Mouse (Mus musculus) heart, embryonic 12.5 days (tissue): ENCODE results near the gene Irak3. TPM values are rescaled to one million over a fixed set of nuclear protein-coding genes. Genes with fewer than 3 reads are reported as not detected.
"Not testable (repeated sequence)": the region's sequence is repeated elsewhere in the genome, so short reads cannot be mapped to it uniquely, and the experiment has no call there.

Source experiments
- ATAC-seq: fragments of 200-750 bp; cut with Nextera tagmentation; 2 replicates; pipeline ENCODE4 v1.8.0; 2017; ENCODE audit warnings: moderate TSS enrichment, moderate library complexity; ENCODE audit not compliant: insufficient number of reproducible peaks, low FRiP score
- H3K27ac ChIP-seq: fragments of 300-500 bp; sonication (generic); 2 replicates; pipeline ENCODE4 v1.5.1; 2016; ENCODE audit warnings: mild to moderate bottlenecking, moderate library complexity; ENCODE audit not compliant: poor library complexity, severe bottlenecking
- H3K27me3 ChIP-seq: fragments of 300-500 bp; sonication (generic); replicated peaks from 2 replicates; pipeline ENCODE4 v1.6.1; 2016; ENCODE audit warnings: mild to moderate bottlenecking, moderate library complexity
- H3K36me3 ChIP-seq: fragments of 300-500 bp; sonication (generic); 2 replicates; pipeline ENCODE4 v1.6.1; 2016; ENCODE audit warnings: mild to moderate bottlenecking, moderate library complexity
- H3K4me1 ChIP-seq: fragments of 300-500 bp; sonication (generic); replicated peaks from 2 replicates; pipeline ENCODE4 v1.6.1; 2016; ENCODE audit warnings: mild to moderate bottlenecking
- H3K4me2 ChIP-seq: fragments of 300-500 bp; sonication (generic); 2 replicates; pipeline ENCODE4 v1.6.1; 2016; ENCODE audit warnings: mild to moderate bottlenecking, moderate library complexity
- H3K4me3 ChIP-seq: fragments of 300-500 bp; sonication (generic); 2 replicates; pipeline ENCODE4 v1.5.1; 2016; ENCODE audit warnings: mild to moderate bottlenecking
- H3K9ac ChIP-seq: fragments of 300-500 bp; sonication (generic); 2 replicates; pipeline ENCODE4 v1.6.1; 2016; ENCODE audit warnings: mild to moderate bottlenecking, moderate library complexity
- H3K9me3 ChIP-seq: fragments of 300-500 bp; sonication (generic); replicated peaks from 2 replicates; pipeline ENCODE4 v1.6.1; 2016; ENCODE audit warnings: mild to moderate bottlenecking, moderate library complexity
- WGBS: fragments of 180-500 bp; shearing (Covaris S2); methylation state at CpG from one replicate; pipeline ENCODE4 v1.1.7; 2016; 5-methylcytosine and 5-hydroxymethylcytosine counted together
- polyA plus RNA-seq: library from polyadenylated mRNA; unstranded; fragments of >200 nt; fragmentation: Nextera tagmentation; extraction: Ambion mirVana; gene quantifications from 2 replicates; pipeline ENCODE4 v1.2.1, GENCODE M21; 2016

The Irak3 gene
- polyA plus RNA-seq, 1 experiment from 2014 or later = 0.20 TPM

DNA sequence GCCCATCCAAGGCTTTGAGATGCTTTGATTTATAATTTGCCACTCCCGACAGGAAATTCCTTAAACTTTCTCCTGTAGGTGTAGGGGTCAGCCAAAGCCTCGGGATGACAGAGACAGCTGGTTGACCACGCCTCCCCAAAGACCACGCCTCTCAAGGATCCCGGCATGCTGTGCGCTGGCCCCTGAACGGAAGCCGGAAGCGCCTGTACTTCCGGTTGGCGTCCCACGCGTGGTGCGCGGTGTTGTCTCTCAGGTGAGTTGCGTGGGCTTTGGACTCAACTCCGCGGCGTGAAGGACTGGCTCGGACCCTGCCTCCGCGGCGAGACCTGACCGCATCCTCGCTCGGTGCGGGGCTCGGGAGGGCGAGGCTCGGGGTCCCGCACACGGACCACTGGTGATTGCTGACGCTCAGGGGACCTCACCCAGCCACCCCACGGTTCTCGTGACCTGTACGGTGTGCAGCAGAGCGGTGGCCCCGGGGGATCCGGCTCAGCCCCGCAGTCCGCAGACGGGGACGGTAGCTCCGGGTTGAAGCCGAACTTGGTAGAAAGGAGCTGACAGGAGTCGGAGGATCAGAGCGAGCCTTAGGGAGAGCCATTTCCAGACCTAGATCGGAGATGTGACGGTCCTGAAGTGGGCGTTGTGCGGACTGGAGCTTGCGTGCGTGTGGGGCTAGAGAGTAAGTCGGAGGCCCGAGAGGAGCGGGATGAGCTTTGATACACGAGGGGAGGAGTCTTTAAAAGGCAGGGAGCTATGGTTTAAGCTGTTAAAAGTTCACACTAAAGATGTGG, 25.1 kb upstream of the Irak3 start, which contains the start of gene Llph:
Gene Llph, plus strand, starts transcription at position 200 of the 791 bp plus-strand sequence.
- H3K36me3 ChIP-seq = peaks cover 34% of the 10 kb centered on the region

GRCm38 (mm10) chr10:120220776-120221175, 18.8 kb upstream of the Irak3 start:
- WGBS = 79% methylated on average over 7 of the region's 7 CpGs
- H3K9ac ChIP-seq = no peak overlapping the region
- ATAC-seq = no peak
- no peaks in the 10 kb centered on the region for H3K27me3 ChIP-seq
- no peaks in the 10 kb centered on the region for H3K9me3 ChIP-seq
- no peaks in the 10 kb centered on the region for H3K4me1 ChIP-seq
- peaks cover 30% of the 10 kb centered on the region for H3K36me3 ChIP-seq
- H3K4me2 ChIP-seq = no peak overlapping the region
- H3K4me3 ChIP-seq = no peak overlapping the region
- no peak overlapping the region for H3K27ac ChIP-seq

More for the DNA sequence above, 25.1 kb upstream of the Irak3 start, which contains the start of gene Llph:
- Histone ChIP-seq H3K27ac (peak within 1 kb of the TSS; percentile 61; the same call in 1 of the 2 replicates), H3K4me1 (peaks cover 11% of the 10 kb centered on the region), H3K4me3 (peak within 1 kb of the TSS; percentile 97), H3K9ac (peak within 1 kb of the TSS; percentile 97), H3K4me2 (peak within 1 kb of the TSS; percentile 86), H3K27me3 (no peaks in the 10 kb centered on the region), H3K9me3 (no peaks in the 10 kb centered on the region)
- WGBS = under 1% methylated on average over 57 of the region's 57 CpGs
- ATAC-seq = peak; percentile 96

DNA sequence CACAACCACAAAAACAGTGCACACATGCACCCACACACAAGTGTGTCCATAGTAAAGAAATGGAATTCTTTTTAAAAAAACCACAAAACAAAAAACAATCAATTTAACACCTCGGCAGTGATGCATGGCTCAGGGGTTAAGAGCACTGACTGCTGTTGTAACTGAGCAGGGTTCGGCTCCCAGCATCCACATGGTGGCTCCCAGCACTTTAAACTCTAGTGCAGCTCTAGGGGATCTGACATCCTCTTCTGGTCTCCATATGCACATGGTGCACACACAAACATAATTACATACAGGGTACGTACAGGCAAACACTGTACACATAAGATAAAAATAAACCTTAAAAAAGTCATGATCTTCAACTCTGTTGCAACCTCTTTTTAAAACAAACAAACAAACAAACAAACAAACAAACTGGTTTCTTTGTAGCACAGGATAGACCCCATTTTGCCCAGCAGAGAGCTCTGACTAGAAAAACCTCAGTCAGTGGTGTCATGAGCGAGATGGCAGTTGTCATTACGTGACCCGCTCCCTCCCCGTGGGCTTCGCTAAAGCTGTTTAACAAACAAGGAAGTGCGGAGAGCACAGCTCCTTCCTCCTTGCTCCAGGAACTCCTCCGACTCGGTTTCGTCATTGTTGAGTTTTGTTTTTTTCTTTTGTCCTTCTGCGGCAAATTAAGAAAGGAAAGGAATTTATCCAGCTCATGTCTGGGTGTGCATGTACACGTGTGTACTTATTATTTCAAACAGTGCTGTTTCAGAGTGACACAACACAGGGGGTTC, 17.8 kb upstream of the Irak3 start:
- Histone ChIP-seq H3K9ac (no peak overlapping the region), H3K4me3 (no peak overlapping the region), H3K4me1 (no peaks in the 10 kb centered on the region), H3K36me3 (peaks cover 31% of the 10 kb centered on the region), H3K27ac (no peak overlapping the region), H3K9me3 (no peaks in the 10 kb centered on the region), H3K4me2 (no peak overlapping the region), H3K27me3 (no peaks in the 10 kb centered on the region)
- no peak for ATAC-seq
- WGBS = 74% methylated on average over 14 of the region's 14 CpGs

DNA sequence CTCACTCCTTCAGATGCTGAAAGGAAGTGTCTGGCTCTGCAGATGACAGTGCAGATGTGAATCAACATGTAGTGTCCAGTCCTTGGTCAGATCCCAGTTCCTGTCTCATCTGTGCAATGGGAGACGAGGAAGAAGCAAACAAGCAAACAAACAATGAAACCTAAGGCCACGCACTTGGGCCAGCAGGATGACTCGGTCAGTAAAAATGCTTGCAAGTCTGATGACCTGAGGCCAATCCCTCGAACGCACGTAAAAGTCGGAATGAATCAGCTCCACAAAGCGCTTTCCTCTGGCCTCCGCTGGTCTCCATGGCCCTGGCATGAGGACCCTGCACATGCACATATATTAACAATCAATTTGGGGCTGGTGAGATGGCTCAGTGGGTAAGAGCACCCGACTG, 17.1 kb upstream of the Irak3 start:
- ATAC-seq = no peak
- H3K9ac ChIP-seq = no peak overlapping the region
- H3K9me3 ChIP-seq = no peaks in the 10 kb centered on the region
- H3K4me1 ChIP-seq = no peaks in the 10 kb centered on the region
- no peak overlapping the region for H3K4me2 ChIP-seq
- peaks cover 28% of the 10 kb centered on the region for H3K36me3 ChIP-seq
- no peak overlapping the region for H3K27ac ChIP-seq
- H3K27me3 ChIP-seq = no peaks in the 10 kb centered on the region
- 91% methylated on average over 10 of the region's 10 CpGs for WGBS
- H3K4me3 ChIP-seq = no peak overlapping the region

DNA sequence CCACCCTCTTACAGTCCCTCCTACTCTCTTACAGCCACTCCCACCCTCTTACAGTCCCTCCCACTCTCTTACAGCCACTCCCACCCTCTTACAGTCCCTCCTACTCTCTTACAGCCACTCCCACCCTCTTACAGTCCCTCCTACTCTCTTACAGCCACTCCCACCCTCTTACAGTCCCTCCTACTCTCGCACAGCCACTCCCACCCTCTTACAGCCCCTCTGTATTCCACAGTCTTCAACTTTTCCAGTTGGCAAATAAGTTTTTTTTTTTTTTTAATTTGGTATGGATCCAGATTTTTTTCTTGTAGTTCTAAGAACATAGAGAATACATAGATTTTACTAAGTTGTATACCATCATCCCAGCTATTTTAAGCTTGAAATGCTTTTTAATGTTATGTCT, 15.2 kb upstream of the Irak3 start:
- not testable (repeated sequence) for H3K4me3 ChIP-seq, H3K4me1 ChIP-seq, H3K9ac ChIP-seq, H3K27ac ChIP-seq, H3K27me3 ChIP-seq, ATAC-seq, H3K4me2 ChIP-seq, H3K9me3 ChIP-seq
- 72% methylated on average over 1 of the region's 1 CpGs for WGBS
- H3K36me3 ChIP-seq = peaks cover 23% of the 10 kb centered on the region

GRCm38 (mm10) chr10:120210096-120210495, 8.2 kb upstream of the Irak3 start:
- Histone ChIP-seq H3K27ac (no peak overlapping the region), H3K4me2 (peak overlapping the region; percentile 85; the same call in 1 of the 2 replicates), H3K27me3 (no peaks in the 10 kb centered on the region), H3K9me3 (peaks cover 6% of the 10 kb centered on the region), H3K36me3 (peaks cover 10% of the 10 kb centered on the region), H3K9ac (no peak overlapping the region), H3K4me1 (peaks cover 8% of the 10 kb centered on the region; the same call in 1 of the 2 replicates), H3K4me3 (no peak overlapping the region)
- no peak for ATAC-seq
- 84% methylated on average over 3 of the region's 3 CpGs for WGBS

GRCm38 (mm10) chr10:120209539-120209925, 7.6 kb upstream of the Irak3 start:
- ATAC-seq = no peak
- no peak overlapping the region for H3K27ac ChIP-seq
- H3K4me1 ChIP-seq = peaks cover 8% of the 10 kb centered on the region; the same call in 1 of the 2 replicates
- H3K36me3 ChIP-seq = peaks cover 10% of the 10 kb centered on the region
- peaks cover 6% of the 10 kb centered on the region for H3K9me3 ChIP-seq
- H3K9ac ChIP-seq = no peak overlapping the region; the same call in 1 of the 2 replicates
- no peaks in the 10 kb centered on the region for H3K27me3 ChIP-seq
- peak overlapping the region; percentile 95 for H3K4me3 ChIP-seq
- WGBS = 72% methylated on average over 6 of the region's 6 CpGs
- H3K4me2 ChIP-seq = peak overlapping the region; percentile 85

GRCm38 (mm10) chr10:120208575-120209538, 6.9 kb upstream of the Irak3 start:
- ATAC-seq = peak; percentile 92
- H3K27ac ChIP-seq = no peak overlapping the region
- 3% methylated on average over 53 of the region's 53 CpGs for WGBS

GRCm38 (mm10) chr10:120208015-120208414, 6.1 kb upstream of the Irak3 start:
- Histone ChIP-seq H3K4me3 (no peak overlapping the region), H3K4me1 (peaks cover 8% of the 10 kb centered on the region; the same call in 1 of the 2 replicates), H3K27me3 (no peaks in the 10 kb centered on the region), H3K27ac (no peak overlapping the region), H3K36me3 (peaks cover 10% of the 10 kb centered on the region), H3K9me3 (peaks cover 6% of the 10 kb centered on the region), H3K9ac (no peak overlapping the region), H3K4me2 (no peak overlapping the region)
- ATAC-seq = no peak
- WGBS = 80% methylated on average over 8 of the region's 8 CpGs

More at GRCm38 (mm10) chr10:120208575-120209538, 6.9 kb upstream of the Irak3 start:
- H3K4me2 ChIP-seq = peak overlapping the region; percentile 85
- peaks cover 6% of the 10 kb centered on the region for H3K9me3 ChIP-seq
- H3K4me3 ChIP-seq = peak overlapping the region; percentile 95
- H3K9ac ChIP-seq = peak overlapping the region; percentile 92
- peaks cover 10% of the 10 kb centered on the region for H3K36me3 ChIP-seq
- peaks cover 8% of the 10 kb centered on the region; the same call in 1 of the 2 replicates for H3K4me1 ChIP-seq
- no peaks in the 10 kb centered on the region for H3K27me3 ChIP-seq

DNA sequence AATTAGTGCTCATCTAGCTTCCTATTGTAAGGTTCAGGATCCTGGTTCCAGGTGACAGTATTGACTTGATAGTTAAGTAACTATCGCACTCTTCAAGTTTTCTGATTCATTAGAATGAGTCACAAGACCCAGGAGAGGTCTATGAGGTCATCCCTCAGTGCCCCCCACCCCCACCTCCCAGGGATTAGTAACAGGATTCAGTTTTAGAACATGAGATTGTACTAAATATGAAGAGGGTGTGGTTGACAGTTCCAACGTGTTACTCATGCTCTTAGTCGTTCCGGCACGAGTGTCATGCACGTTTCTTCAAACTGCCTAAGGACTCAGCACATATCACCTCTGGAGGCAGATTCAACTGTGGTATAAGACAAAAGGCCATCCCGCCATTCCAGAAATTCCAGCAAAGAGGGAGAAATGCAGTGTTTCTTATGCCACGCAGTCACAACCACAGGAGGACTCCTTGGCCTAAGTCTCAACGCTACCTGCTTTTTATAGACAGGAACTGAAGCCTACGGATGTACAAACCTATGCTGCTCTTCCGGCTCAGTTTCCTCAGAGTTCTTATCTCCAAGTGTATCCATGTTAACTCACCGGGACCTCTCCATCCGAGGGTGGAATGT, 2.8 kb upstream of the Irak3 start:
- H3K4me1 ChIP-seq = peaks cover 8% of the 10 kb centered on the region; the same call in 1 of the 2 replicates
- 69% methylated on average over 13 of the region's 13 CpGs for WGBS

More for the DNA sequence above, 2.8 kb upstream of the Irak3 start:
- Histone ChIP-seq H3K4me3 (no peak overlapping the region), H3K27ac (no peak overlapping the region), H3K36me3 (no peaks in the 10 kb centered on the region), H3K27me3 (no peaks in the 10 kb centered on the region), H3K9me3 (no peaks in the 10 kb centered on the region), H3K9ac (no peak overlapping the region), H3K4me2 (no peak overlapping the region)
- no peak for ATAC-seq
